Mouse (Mus musculus): ENCODE measurements around the gene Pck2. TPM values are rescaled to one million over a fixed set of nuclear protein-coding genes. Genes with fewer than 3 reads are reported as not detected.

Pck2 gene
- polyA plus RNA-seq, 1 experiment from 2014 or later = 55.4 TPM

DNA sequence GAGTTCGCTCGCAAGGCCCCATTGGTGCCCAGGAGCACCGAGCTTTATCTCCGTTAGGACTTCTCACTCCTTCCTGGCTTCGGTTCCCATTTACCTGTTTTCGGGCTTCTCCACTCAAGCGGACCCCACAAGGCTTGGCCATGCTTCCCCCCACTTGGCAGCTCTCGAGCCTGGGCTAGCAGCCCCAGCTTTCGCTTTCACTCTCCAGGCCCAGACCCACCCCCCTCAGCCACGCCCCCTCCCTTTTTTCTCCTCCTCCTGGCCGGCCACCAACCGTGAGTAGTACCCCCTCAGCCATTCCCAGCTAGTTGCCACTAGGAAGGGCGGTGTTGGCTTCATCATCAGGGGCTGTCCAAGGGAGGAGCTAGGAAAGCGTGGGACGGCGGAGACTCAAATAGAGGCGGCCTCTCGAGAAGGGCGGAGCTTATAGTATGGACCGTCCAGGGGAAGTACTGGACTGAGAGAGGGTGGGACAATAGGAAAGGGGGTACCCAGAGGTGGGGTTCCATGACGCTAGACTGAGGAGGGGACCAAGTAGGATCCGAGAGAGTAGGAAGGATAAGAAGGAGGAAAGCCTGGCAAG, 50.8 kb downstream of the Pck2 start, which contains the start of gene Psme2:
Psme2 (minus strand) TSS at position 366 of the 583 bp plus-strand sequence.
- H3K4me2 ChIP-seq = peak within 1 kb of the TSS; percentile 89
- peaks cover 31% of the 10 kb centered on the region for H3K4me1 ChIP-seq
- peak within 1 kb of the TSS; percentile 99 for H3K27ac ChIP-seq
- H3K9me3 ChIP-seq (replicated peaks) = no peaks in the 10 kb centered on the region
- peak; percentile 97 for ATAC-seq (replicated peaks; ENCODE audit: low FRiP score)
- peak within 1 kb of the TSS; percentile 86 for H3K9ac ChIP-seq
- H3K36me3 ChIP-seq = peaks cover 48% of the 10 kb centered on the region
- peak within 1 kb of the TSS; percentile 87 for H3K4me3 ChIP-seq (replicated peaks)
- under 1% methylated on average over 22 of the region's 22 CpGs for WGBS
- no peaks in the 10 kb centered on the region for H3K27me3 ChIP-seq

DNA sequence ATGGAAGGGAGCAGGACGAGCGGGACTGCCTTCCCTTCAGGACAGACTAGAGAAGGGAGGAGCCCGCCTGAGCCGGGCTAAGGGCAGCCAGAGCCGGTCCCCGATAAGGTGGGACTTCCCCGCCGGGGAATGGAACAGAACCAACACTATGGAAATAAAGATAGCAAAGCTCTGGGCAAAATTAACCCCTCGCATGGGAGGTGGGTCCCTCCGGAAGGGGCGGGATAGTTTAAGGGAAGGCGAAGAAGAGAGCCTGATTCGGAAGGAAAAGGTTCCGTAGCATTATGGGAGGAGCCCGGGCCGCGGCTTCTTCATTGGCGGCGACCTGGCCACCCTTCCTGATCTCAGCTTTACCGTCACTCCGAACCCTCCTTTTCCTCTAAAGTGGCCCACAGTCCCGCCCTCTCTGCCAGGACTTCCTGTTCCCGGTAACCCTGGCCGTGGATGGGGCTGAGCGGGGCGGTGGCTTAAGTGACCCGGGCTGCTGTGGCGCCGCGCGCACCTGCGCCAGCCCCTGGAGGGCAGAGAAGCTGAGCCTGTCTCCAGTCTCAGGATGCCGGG, 51.3 kb downstream of the Pck2 start, which contains the start of gene Rnf31:
Rnf31 (plus strand) TSS at position 378 of the 561 bp plus-strand sequence.
- under 1% methylated on average over 33 of the region's 33 CpGs for WGBS
- Histone ChIP-seq H3K27me3 (no peaks in the 10 kb centered on the region), H3K4me3 (replicated peaks) (peak within 1 kb of the TSS; percentile 87), H3K9me3 (replicated peaks) (no peaks in the 10 kb centered on the region), H3K4me1 (peaks cover 31% of the 10 kb centered on the region), H3K4me2 (peak within 1 kb of the TSS; percentile 89), H3K36me3 (peaks cover 54% of the 10 kb centered on the region), H3K9ac (peak within 1 kb of the TSS; percentile 86), H3K27ac (peak within 1 kb of the TSS; percentile 99)
- ATAC-seq (replicated peaks; ENCODE audit: low FRiP score) = peak; percentile 91

DNA sequence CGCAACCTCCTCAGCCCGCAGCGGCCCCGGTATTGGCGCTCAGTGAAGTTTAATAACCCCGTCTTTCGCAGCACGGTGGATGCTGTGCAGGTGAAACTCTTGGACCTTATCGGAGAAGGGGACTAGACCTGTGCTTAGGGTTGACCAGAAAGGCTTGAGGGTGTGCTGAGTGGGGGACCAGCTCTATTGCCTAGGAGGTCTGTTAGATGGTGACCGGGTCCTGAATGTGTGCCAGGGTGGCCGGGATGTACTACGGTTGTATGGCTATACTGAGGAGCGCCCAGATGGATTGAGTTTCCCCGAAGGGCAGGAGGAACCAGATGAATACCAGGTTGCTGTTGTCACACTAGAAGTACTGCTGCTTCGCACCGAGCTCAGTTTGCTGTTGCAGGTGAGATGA, 52.2 kb downstream of the Pck2 start:
- Histone ChIP-seq H3K9me3 (replicated peaks) (no peaks in the 10 kb centered on the region), H3K4me3 (replicated peaks) (peak overlapping the region; percentile 87), H3K4me2 (peak overlapping the region; percentile 89), H3K9ac (peak overlapping the region; percentile 86), H3K27ac (peak overlapping the region; percentile 99), H3K36me3 (peaks cover 55% of the 10 kb centered on the region), H3K27me3 (no peaks in the 10 kb centered on the region), H3K4me1 (peaks cover 31% of the 10 kb centered on the region)
- no peak for ATAC-seq (replicated peaks; ENCODE audit: low FRiP score)
- 2% methylated on average over 16 of the region's 16 CpGs for WGBS

DNA sequence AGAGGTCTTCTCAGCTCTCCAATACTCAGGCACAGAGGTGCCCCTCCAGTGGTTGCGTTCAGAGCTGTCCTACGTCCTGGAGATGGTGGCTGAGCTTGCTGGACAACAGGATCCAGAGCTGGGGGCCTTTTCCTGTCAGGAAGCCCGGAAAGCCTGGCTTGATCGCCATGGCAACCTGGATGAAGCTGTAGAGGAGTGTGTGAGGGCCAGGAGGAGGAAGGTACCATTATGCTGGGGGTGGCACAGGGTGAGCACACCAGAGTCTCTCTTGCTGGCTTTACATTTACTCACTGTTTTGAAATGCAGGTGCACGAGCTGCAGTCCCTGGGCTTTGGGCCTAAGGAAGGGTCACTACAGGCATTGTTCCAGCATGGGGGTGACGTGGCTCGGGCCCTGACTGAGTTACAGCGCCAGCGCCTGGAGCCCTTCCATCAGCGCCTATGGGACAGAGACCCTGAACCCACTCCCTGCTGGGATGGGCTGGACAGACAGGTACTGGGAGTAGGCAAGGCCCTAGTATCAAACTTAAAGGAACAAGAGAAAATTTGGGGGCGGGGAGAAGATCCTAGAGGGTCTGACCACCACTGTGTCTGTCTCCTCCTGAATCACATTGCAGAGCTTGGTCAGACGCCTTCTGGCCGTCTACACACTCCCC, 56.1 kb downstream of the Pck2 start:
- no peak overlapping the region for H3K27ac ChIP-seq
- no peaks in the 10 kb centered on the region for H3K27me3 ChIP-seq
- WGBS = 86% methylated on average over 13 of the region's 13 CpGs
- H3K36me3 ChIP-seq = peaks cover 74% of the 10 kb centered on the region
- no peak overlapping the region for H3K4me2 ChIP-seq
- H3K9me3 ChIP-seq (replicated peaks) = no peaks in the 10 kb centered on the region
- H3K4me1 ChIP-seq = peaks cover 18% of the 10 kb centered on the region
- no peak for ATAC-seq (replicated peaks; ENCODE audit: low FRiP score)
- no peak overlapping the region for H3K4me3 ChIP-seq (replicated peaks)
- H3K9ac ChIP-seq = no peak overlapping the region

DNA sequence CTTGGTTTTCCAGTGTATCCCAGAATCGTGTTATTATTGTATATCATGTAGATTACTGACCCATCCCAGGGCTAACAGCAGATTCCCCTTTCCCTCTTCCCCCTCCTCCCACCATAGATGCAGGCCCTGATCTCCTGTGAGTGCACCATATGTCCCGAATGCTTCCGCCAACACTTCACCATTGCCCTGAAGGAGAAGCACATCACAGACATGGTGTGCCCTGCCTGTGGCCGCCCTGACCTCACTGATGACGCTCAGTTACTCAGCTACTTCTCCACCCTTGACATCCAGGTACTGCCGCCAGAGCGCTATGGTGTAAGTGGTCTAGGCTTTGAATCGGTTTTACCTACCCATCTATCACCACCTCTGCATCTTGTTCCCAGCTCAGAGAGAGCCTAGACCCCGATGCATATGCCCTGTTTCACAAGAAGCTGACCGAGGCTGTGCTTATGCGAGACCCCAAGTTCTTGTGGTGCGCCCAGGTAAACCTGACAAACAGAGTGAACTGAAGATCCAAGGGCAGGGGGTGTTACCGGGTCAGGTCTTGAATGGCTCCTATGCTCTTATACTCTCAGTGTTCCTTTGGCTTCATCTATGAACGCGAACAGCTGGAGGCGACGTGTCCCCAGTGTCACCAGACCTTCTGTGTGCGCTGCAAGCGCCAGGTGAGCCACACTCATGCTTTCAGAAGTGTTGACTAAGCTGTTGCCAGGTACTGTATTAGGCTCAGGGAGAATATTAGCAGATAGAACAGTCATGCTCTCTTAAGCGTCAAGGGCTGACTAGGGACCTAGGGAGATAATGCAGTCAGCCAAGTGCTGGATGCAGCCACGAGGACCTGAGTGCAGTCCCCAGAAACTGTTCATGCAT, 58.7 kb downstream of the Pck2 start:
- no peak for ATAC-seq (replicated peaks; ENCODE audit: low FRiP score)
- Histone ChIP-seq H3K36me3 (peaks cover 93% of the 10 kb centered on the region), H3K9ac (no peak overlapping the region), H3K27me3 (no peaks in the 10 kb centered on the region), H3K9me3 (replicated peaks) (no peaks in the 10 kb centered on the region), H3K4me3 (replicated peaks) (no peak overlapping the region), H3K4me1 (peaks cover 12% of the 10 kb centered on the region), H3K4me2 (no peak overlapping the region), H3K27ac (no peak overlapping the region)
- WGBS = 89% methylated on average over 21 of the region's 21 CpGs

Other genes with a start within 250 kb of the Pck2 start
- 127 and 130 TPM in 2 replicates for gene Dhrs4, start 61.5 kb upstream of the Pck2 start, polyA plus RNA-seq (2015; fragmentation: Nextera tagmentation; extraction: Ambion mirVana)
- 2.4 and 2.9 TPM in 2 replicates for gene Carmil3, start 49.6 kb upstream of the Pck2 start, polyA plus RNA-seq (2015; fragmentation: Nextera tagmentation; extraction: Ambion mirVana)
- gene Cpne6, start 29.8 kb upstream of the Pck2 start, polyA plus RNA-seq (2015; fragmentation: Nextera tagmentation; extraction: Ambion mirVana) = 0.24 and 0.26 TPM in 2 replicates
- not detected in 2 replicates for gene Nrl, start 15.3 kb upstream of the Pck2 start, polyA plus RNA-seq (2015; fragmentation: Nextera tagmentation; extraction: Ambion mirVana)
- gene Dcaf11, start 19.7 kb downstream of the Pck2 start, polyA plus RNA-seq (2015; fragmentation: Nextera tagmentation; extraction: Ambion mirVana) = 89.2 and 93.0 TPM in 2 replicates
- 1.6 TPM in 2 replicates for gene A730061H03Rik, start 20.1 kb downstream of the Pck2 start, polyA plus RNA-seq (2015; fragmentation: Nextera tagmentation; extraction: Ambion mirVana)
- gene Fitm1, start 35.4 kb downstream of the Pck2 start, polyA plus RNA-seq (2015; fragmentation: Nextera tagmentation; extraction: Ambion mirVana) = 4.2 and 6.1 TPM in 2 replicates
- gene Psme1, start 37.9 kb downstream of the Pck2 start, polyA plus RNA-seq (2015; fragmentation: Nextera tagmentation; extraction: Ambion mirVana) = 147 and 153 TPM in 2 replicates
- gene Emc9, start 45.0 kb downstream of the Pck2 start, polyA plus RNA-seq (2015; fragmentation: Nextera tagmentation; extraction: Ambion mirVana) = 6.8 and 7.4 TPM in 2 replicates
- 248 and 261 TPM in 2 replicates for gene Psme2, start 50.8 kb downstream of the Pck2 start, polyA plus RNA-seq (2015; fragmentation: Nextera tagmentation; extraction: Ambion mirVana)
- 18.6 and 21.7 TPM in 2 replicates for gene Rnf31, start 51.4 kb downstream of the Pck2 start, polyA plus RNA-seq (2015; fragmentation: Nextera tagmentation; extraction: Ambion mirVana)
- gene Irf9, start 63.3 kb downstream of the Pck2 start, polyA plus RNA-seq (2015; fragmentation: Nextera tagmentation; extraction: Ambion mirVana) = 12.8 and 14.6 TPM in 2 replicates
- 20.3 and 22.4 TPM in 2 replicates for gene Rec8, start 77.8 kb downstream of the Pck2 start, polyA plus RNA-seq (2015; fragmentation: Nextera tagmentation; extraction: Ambion mirVana)
- gene Ipo4, start 95.7 kb downstream of the Pck2 start, polyA plus RNA-seq (2015; fragmentation: Nextera tagmentation; extraction: Ambion mirVana) = 97.4 and 115 TPM in 2 replicates
- 1.4 and 2.3 TPM in 2 replicates for gene Gm49378, start 97.6 kb downstream of the Pck2 start, polyA plus RNA-seq (2015; fragmentation: Nextera tagmentation; extraction: Ambion mirVana)
- 113 and 123 TPM in 2 replicates for gene Tm9sf1, start 103.5 kb downstream of the Pck2 start, polyA plus RNA-seq (2015; fragmentation: Nextera tagmentation; extraction: Ambion mirVana)
- gene Tssk4, start 109.9 kb downstream of the Pck2 start, polyA plus RNA-seq (2015; fragmentation: Nextera tagmentation; extraction: Ambion mirVana) = 0.92 and 1.0 TPM in 2 replicates
- 53.6 and 55.8 TPM in 2 replicates for gene Mdp1, start 120.2 kb downstream of the Pck2 start, polyA plus RNA-seq (2015; fragmentation: Nextera tagmentation; extraction: Ambion mirVana)
- gene Gmpr2, start 131.7 kb downstream of the Pck2 start, polyA plus RNA-seq (2015; fragmentation: Nextera tagmentation; extraction: Ambion mirVana) = 68.2 and 72.6 TPM in 2 replicates
- 545 and 565 TPM in 2 replicates for gene Nedd8, start 131.9 kb downstream of the Pck2 start, polyA plus RNA-seq (2015; fragmentation: Nextera tagmentation; extraction: Ambion mirVana)
- 43.6 and 46.9 TPM in 2 replicates for gene Tinf2, start 141.6 kb downstream of the Pck2 start, polyA plus RNA-seq (2015; fragmentation: Nextera tagmentation; extraction: Ambion mirVana)
- gene Tgm1, start 173.7 kb downstream of the Pck2 start, polyA plus RNA-seq (2015; fragmentation: Nextera tagmentation; extraction: Ambion mirVana) = 2.1 TPM in 2 replicates
- gene Rabggta, start 182.0 kb downstream of the Pck2 start, polyA plus RNA-seq (2015; fragmentation: Nextera tagmentation; extraction: Ambion mirVana) = 37.6 and 41.8 TPM in 2 replicates
- gene Dhrs1, start 205.4 kb downstream of the Pck2 start, polyA plus RNA-seq (2015; fragmentation: Nextera tagmentation; extraction: Ambion mirVana) = 94.5 and 94.7 TPM in 2 replicates
- gene Nop9, start 205.4 kb downstream of the Pck2 start, polyA plus RNA-seq (2015; fragmentation: Nextera tagmentation; extraction: Ambion mirVana) = 38.6 and 43.4 TPM in 2 replicates
- gene Cideb, start 218.2 kb downstream of the Pck2 start, polyA plus RNA-seq (2015; fragmentation: Nextera tagmentation; extraction: Ambion mirVana) = 10.0 and 11.2 TPM in 2 replicates
- 0.25 and 0.35 TPM in 2 replicates for gene Ltb4r2, start 221.2 kb downstream of the Pck2 start, polyA plus RNA-seq (2015; fragmentation: Nextera tagmentation; extraction: Ambion mirVana)
- gene Ltb4r1, start 225.7 kb downstream of the Pck2 start, polyA plus RNA-seq (2015; fragmentation: Nextera tagmentation; extraction: Ambion mirVana) = 0.69 and 0.73 TPM in 2 replicates
- gene Adcy4, start 243.8 kb downstream of the Pck2 start, polyA plus RNA-seq (2015; fragmentation: Nextera tagmentation; extraction: Ambion mirVana) = 13.9 and 15.8 TPM in 2 replicates
- gene Ripk3, start 248.6 kb downstream of the Pck2 start, polyA plus RNA-seq (2015; fragmentation: Nextera tagmentation; extraction: Ambion mirVana) = 38.1 and 40.4 TPM in 2 replicates